Mouse (Mus musculus) spleen, adult 12 weeks (tissue): ENCODE measurements around the gene Ccl25.
"Not testable (repeated sequence)": the region's sequence is repeated elsewhere in the genome, so short reads cannot be mapped to it uniquely, and the experiment has no call there.

ENCODE experiments used
- DNase-seq: peaks from one replicate; pipeline ENCODE4 v3.0.0; 2022; ENCODE audit warnings: low spot score

The Ccl25 gene

DNA sequence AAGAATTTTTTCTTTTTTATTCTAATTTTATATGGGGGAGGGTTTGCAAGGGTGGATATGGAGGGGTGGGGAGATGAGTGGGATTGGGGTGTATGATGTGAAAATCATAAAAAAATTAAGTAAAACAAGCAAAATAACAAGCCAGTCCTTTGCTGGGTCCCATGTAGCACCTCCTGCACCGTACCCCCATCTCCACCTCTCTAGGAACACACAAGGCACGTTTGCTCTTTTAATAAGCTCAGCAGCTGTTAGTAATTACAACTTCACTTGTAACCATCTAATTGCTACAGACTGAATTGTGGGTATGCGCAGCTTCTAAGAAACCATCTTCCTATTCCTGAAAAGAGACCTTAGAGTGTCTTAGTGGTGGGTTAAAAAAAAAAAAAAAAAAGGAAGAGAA is 15.2 kb downstream of the Ccl25 start:
- no peak for DNase-seq

DNA sequence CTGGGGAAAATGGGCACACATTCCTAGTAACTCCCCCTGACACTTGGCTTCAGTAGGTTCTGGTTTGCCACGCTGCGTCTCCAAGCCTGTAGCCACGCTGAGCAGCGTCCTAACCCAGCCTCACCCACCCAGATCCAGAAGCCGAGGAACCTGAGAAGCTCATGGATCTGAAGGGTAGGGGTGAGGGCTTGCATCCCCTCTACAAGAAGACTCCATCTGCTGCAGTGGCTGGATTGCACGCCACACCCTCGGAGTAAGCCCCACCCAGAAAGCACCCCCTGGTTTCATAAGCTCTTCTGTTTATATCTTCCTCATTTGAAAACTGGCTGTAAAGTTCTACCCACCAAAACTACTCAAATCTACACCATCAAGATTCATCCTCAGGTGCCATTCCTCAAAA is 22.7 kb downstream of the Ccl25 start:
- no peak for DNase-seq

- DNase-seq = no peak
These were observed 23.3 kb downstream of the Ccl25 start for GRCm38 (mm10) chr8:4348275-4348674.

DNA sequence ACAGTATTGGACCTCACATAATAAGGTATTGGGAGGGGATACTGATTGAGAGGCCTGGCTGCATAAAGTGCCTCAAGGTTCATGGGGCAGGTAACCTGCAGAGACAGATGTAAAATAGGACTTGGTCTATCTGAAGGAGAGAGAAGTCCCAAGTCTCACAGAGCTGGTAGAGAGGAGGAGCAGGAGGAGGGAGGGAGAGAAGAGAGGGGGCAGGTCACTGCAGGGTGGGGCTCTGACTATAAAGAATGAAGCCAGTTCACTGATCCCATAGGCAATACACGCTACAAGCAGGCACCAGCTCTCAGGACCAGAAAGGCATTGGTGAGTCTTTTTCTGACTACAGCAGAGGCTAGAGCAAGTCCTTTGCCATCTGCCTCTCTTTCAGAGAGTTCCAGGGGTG is 24.3 kb downstream of the Ccl25 start:
- DNase-seq = no peak

DNA sequence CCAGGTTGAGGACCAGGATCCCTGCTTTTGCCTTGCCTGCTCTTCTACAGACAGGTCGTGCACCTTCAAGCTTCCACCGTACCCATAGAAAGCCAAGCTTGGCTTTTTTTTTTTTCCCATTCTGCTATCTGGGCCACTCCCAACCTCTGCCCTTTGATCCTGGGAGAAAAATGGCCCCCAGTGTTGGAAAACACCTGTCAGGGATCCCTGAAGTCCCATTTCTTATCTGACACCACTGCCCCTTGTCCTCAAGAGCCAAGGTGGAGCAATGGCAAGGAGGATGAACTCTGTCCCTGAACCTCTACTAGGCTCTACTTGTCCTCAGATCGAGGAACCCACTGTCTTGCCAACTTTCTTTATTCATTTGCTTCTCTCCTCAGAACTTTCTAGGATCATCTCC is 25.6 kb downstream of the Ccl25 start:
- DNase-seq = no peak

DNA sequence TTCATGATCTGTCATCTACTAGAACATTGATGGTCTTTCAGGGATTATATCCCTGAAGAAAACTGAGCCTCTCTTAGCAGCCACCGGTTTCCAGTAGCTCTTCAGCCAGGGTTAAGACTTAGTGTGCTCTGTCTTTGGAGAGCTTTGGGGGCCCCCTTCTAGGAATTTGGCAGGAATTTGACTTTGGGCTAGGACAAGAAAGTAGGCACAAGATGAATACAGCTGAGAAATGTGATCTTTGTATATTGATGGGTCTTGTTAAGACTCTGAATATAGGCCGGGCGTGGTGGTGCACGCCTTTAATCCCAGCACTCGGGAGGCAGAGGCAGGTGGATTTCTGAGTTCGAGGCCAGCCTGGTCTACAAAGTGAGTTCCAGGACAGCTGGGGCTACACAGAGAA is 27.6 kb downstream of the Ccl25 start:
- not testable (repeated sequence) for DNase-seq

DNA sequence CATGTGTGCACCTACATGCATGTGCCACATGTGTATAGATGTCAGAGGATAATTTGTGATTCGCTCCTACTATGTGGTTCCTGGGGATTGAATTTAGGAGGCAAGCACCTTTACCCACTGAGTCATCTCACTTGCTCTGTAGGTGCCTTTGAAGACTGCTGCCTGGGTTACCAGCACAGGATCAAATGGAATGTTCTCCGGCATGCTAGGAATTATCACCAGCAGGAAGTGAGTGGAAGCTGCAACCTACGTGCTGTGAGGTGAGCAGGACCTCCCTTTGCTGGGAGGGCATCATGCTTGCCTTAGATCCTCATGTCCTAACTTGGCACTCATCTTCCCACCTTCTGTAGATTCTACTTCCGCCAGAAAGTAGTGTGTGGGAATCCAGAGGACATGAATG is 28.7 kb downstream of the Ccl25 start:
- no peak for DNase-seq

DNA sequence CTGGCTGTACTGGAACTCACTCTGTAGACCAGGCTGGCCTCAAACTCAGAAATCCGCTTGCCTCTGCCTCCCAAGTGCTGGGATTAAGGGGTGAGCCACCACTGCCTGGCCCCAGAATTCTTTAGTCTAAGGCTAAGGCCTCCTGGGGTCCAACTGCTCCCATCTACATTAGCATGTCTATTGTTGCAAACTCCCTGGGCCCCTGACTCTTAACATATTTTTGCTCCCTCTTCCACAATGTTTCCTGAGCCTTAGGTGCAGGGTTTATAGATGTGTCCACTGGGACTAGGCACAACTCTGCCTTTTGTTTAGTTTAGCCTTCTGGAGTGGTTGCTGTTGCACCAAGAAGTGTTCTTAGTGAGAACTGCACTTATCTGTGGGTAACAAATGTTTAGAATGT is 29.5 kb downstream of the Ccl25 start:
- DNase-seq = no peak

DNA sequence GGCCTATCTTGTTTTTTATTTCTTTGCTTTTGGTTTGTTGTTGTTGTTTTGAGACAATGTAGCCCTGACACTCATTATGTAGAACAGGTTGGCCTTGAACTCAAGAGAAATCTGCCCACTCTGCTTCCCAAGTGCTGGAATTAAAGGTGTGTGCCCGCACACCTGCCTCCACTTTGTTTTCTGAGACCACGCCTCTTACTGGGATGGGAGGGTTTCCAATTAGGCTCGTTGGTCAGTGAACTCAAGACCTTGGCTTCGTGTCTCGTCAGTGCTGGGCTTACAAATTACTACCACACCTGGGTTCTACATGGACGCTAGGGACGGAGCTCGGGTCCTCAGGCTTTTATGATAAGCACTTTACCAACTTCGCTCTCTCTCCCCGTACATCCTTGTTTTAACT is 30.4 kb downstream of the Ccl25 start:
- no peak for DNase-seq

- no peak for DNase-seq
These were observed 34.4 kb downstream of the Ccl25 start for GRCm38 (mm10) chr8:4359362-4359761.

DNA sequence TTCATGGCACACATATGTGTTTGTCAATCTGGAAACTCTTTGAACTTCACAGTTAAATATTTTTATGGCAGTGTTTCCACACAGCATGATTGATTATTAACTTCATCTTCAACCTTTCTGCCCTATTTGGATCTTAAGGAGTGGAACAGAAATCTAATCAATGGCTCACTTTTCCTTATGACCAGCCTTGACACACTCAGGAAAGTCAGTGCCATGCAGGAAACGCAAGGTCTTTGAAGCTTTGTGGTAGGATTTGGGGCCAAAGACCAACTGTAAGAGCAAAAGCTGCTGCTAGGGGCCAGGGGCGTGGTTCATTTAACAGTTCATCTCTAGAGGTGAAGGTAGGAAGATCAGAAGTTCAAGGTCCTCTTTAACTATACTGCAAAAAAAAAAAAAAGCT is 35.9 kb downstream of the Ccl25 start:
- no peak for DNase-seq

- DNase-seq = no peak
These were observed 41.2 kb downstream of the Ccl25 start for GRCm38 (mm10) chr8:4366189-4366588.

- DNase-seq = no peak
These were observed 42.8 kb downstream of the Ccl25 start for GRCm38 (mm10) chr8:4367808-4368207.

- DNase-seq = no peak
These were observed 43.5 kb downstream of the Ccl25 start for GRCm38 (mm10) chr8:4368470-4368869.

DNA sequence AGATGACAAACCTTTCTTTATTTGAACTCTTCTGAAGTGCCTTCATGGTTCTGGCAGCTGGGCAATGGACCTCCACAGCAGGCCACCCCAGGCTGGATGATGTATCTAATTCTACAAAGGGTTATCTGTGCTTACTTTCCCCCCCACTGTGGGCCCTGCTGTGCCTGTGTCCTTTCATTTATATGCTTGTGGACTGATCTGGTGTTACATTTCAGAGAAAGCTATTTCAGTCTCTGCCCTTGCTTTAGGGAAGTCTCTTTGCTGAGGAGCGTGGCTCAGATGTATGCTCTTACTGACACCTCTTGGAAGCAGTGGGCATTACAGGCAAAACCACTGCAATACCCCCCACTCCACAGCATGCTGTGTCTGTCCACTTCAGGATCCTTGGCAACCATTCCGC is 45.1 kb downstream of the Ccl25 start:
- DNase-seq = peak; percentile 17

DNA sequence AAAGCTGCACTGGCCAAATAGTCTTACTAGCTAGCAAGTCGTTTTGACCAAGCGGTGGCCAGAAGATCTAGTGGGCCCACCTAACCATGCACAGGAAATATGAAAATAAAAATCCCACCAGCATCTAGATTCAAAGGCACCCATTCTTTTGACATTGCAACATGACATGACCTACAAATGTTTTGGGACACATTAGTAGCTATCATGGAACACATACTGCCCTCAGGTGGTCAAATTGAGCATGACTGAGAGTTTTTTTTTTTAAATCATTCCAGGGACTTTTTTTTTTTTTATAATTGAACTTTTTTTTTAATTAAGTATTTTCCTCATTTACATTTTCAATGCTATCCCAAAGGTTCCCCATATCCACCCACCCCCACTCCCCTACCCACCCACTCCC is 47.6 kb downstream of the Ccl25 start:
- DNase-seq = no peak

- DNase-seq = no peak
These were observed 76.4 kb downstream of the Ccl25 start for GRCm38 (mm10) chr8:4401442-4401841.

DNA sequence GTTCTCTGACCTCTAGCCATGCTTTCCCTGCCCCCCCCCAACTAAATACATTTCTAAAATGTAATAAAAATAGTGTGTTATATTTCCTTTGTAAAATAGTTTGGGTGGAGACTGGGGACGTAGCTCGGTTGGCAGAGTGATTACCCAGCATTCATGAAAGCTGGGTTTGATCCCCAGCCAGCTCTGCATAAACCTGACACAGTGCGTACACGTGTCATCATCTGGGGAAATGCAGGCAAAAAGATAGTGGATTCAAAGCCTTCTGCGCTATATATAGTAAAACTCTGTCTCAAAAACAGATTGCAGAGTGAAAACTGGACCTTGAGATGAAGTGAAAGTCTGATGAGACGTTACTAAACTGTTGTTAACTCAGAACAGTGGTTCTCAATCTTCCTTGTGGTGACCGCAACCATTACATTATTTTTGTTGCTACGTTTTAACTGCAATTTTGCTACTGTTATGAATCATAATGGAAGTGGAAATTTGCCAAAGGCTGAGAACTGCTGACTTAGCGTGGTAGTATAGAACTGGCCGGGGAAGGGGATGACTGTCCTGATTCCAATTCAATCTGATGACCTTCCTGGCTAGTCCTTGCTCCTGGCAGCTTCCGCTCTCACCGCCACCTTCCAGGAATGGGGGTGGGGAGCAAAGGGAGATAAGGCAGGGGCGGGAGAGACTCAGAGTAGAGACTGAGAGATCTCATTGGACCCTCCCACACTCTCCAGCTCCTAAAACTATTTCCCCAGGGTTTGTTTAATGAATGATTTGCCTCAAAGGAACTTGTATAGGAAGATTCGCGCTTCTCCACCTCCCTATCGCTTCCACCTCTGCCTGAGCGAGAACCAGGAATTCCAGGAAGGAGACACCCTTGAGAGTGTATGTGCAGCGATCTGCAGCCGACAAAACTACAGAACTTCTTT is 79.2 kb downstream of the Ccl25 start:
- no peak for DNase-seq

DNA sequence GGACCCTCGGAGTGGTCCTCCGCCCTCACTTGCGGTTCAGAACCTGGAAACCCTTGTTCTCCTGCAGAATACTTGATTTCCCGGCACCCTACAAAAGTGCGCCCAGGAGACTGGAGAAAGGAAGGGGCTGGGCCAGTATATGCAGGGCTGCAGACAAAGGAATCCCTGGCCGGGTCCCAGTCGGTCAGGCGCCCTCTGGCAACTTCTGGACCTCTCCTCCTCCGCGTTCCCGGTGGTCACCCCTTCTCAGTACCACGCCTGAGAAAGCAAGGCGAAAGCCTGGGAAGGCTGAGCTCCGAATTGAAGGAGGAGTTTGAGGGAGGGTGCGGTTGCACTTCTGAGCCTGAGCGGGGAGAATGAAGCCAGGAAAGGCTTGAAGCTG is 79.9 kb downstream of the Ccl25 start:
- no peak for DNase-seq

- DNase-seq = not testable (repeated sequence)
These were observed 83.4 kb downstream of the Ccl25 start for GRCm38 (mm10) chr8:4408425-4408824.
